Mouse (Mus musculus): ENCODE data around the gene Tap1. TPM values are rescaled to one million over a fixed set of nuclear protein-coding genes. Genes with fewer than 3 reads are reported as not detected.

Gene Tap1
- polyA plus RNA-seq, 1 experiment from 2014 or later: 2.3 TPM

DNA sequence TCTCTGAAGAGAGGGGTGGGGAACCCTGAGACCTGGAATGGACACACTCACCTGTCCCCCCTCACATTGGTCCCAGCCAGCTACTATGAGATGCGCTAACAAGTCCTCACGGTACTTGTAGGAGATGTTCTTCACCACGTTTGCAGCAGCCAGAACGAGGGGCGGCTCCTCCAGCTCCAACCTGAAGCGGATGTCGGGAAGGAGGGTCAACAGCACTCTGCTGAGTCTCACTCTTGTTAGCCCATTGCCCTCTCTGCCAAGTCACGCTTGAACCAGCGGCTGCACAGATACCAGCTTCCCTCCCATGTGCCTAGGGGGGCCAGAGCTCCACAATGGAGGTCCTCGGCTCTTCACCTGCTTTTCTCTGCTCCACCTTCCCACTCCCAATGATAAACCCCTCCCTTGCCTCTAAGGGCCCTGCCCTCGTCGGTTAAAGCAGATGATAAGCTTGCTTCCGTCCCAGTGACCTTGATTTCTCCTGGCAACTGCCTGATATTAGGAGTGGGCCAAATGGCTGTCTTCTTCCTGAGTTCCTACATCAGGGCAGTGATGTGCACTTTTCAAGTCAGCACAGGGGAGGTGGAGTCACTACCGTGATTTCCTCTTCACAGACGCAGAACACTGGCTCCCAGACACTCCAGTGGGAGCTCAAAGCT lies 3.7 kb upstream of the Tap1 start:
- 52% methylated on average over 15 of the region's 15 CpGs for WGBS (ENCODE audit: insufficient replicate concordance)
- Histone ChIP-seq H3K27me3 (replicated peaks) (peaks cover 53% of the 10 kb centered on the region), H3K9ac (no peak overlapping the region), H3K4me1 (peaks cover 25% of the 10 kb centered on the region), H3K36me3 (no peaks in the 10 kb centered on the region), H3K4me3 (no peak overlapping the region), H3K4me2 (no peak overlapping the region), H3K27ac (no peak overlapping the region), H3K9me3 (replicated peaks) (no peaks in the 10 kb centered on the region)
- ATAC-seq: no peak

DNA sequence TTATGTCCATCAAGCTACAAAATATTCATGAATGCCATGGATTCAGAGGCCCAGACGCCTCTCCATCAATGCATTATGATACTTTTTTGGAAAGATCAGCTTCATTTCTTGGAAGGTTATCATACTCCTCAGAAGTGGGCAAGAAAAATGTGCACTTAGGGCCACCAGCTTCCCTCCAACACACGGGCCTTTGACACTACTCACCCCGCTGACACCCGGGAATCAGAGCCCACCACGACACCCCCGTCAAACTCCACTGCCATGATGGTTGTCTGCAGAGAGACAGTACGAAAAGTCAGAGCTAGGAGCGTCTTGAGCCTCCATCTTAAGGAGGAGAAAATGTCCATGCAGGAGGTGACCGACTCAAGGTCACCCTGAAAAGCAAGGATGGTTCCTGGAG lies 1.8 kb upstream of the Tap1 start:
- Histone ChIP-seq H3K4me3 (no peak overlapping the region), H3K27ac (no peak overlapping the region), H3K4me2 (no peak overlapping the region), H3K4me1 (peaks cover 25% of the 10 kb centered on the region), H3K9me3 (replicated peaks) (no peaks in the 10 kb centered on the region), H3K9ac (no peak overlapping the region), H3K36me3 (no peaks in the 10 kb centered on the region), H3K27me3 (replicated peaks) (peaks cover 71% of the 10 kb centered on the region)
- 75% methylated on average over 9 of the region's 9 CpGs for WGBS (ENCODE audit: insufficient replicate concordance)
- ATAC-seq: no peak

DNA sequence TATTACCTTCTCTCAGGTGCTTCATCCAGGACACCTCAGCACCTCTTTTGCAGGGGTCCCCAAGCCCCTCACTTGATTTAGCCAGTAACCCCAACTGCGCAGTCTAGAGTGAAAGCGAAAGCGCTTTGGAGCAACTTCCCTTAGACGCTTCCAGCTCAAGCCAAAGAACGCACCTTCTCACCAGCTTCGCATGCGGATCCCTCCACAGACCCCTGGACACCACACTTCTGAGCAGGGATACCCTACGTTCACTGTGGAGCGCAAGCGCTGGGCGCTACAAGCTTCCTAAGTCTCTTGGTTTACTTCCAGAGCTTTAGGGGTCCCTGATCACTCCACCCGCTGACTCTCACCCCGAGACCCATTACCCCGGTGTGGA lies 480 bp upstream of the Tap1 start:
- H3K4me3 ChIP-seq: peak overlapping the region; percentile 60
- H3K9ac ChIP-seq: peak overlapping the region; percentile 62
- no peaks in the 10 kb centered on the region for H3K36me3 ChIP-seq
- peak; percentile 19; the same call in 1 of the 2 replicates for ATAC-seq
- H3K4me1 ChIP-seq: peaks cover 25% of the 10 kb centered on the region
- peaks cover 85% of the 10 kb centered on the region for H3K27me3 ChIP-seq (replicated peaks)
- no peaks in the 10 kb centered on the region for H3K9me3 ChIP-seq (replicated peaks)
- peak overlapping the region; percentile 88 for H3K4me2 ChIP-seq
- 4% methylated on average over 14 of the region's 14 CpGs for whole genome bisulfite sequencing (ENCODE audit: insufficient replicate concordance)
- no peak overlapping the region for H3K27ac ChIP-seq

DNA sequence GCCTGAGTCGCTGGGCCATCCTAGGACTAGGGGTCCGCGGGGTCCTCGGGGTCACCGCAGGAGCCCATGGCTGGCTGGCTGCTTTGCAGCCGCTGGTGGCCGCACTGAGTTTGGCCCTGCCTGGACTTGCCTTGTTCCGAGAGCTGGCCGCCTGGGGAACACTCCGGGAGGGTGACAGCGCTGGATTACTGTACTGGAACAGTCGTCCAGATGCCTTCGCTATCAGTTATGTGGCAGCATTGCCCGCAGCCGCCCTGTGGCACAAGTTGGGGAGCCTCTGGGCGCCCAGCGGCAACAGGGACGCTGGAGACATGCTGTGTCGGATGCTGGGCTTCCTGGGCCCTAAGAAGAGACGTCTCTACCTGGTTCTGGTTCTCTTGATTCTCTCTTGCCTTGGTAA lies 657 bp downstream of the Tap1 start:
- Histone ChIP-seq H3K27me3 (replicated peaks) (peaks cover 96% of the 10 kb centered on the region), H3K9me3 (replicated peaks) (no peaks in the 10 kb centered on the region), H3K4me1 (peaks cover 25% of the 10 kb centered on the region), H3K4me3 (peak overlapping the region; percentile 60), H3K9ac (peak overlapping the region; percentile 62), H3K36me3 (no peaks in the 10 kb centered on the region), H3K27ac (no peak overlapping the region), H3K4me2 (peak overlapping the region; percentile 88)
- ATAC-seq: peak; percentile 6; the same call in 1 of the 2 replicates
- WGBS (ENCODE audit: insufficient replicate concordance): 2% methylated on average over 20 of the region's 20 CpGs

DNA sequence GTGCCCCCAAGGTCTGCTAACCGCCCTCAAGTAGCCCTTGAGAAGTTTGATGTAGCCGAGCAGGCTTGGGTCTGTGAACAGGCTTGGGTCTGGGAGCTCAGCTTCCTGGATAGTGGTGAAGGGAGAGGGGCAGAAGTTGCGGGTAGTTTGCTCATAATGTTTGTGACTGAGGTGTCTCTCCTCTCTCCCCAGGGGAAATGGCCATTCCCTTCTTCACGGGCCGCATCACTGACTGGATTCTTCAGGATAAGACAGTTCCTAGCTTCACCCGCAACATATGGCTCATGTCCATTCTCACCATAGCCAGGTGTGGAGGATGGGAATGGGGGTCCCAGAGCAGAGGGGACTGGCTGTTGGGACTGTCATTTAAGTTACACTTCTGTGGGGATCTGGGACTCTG lies 1.6 kb downstream of the Tap1 start:
- ATAC-seq: no peak
- 58% methylated on average over 6 of the region's 6 CpGs for WGBS (ENCODE audit: insufficient replicate concordance)
- no peaks in the 10 kb centered on the region for H3K9me3 ChIP-seq (replicated peaks)
- H3K27me3 ChIP-seq (replicated peaks): peaks cover 98% of the 10 kb centered on the region
- no peak overlapping the region for H3K9ac ChIP-seq
- H3K36me3 ChIP-seq: no peaks in the 10 kb centered on the region
- no peak overlapping the region for H3K4me3 ChIP-seq
- H3K4me1 ChIP-seq: peaks cover 22% of the 10 kb centered on the region
- H3K4me2 ChIP-seq: no peak overlapping the region
- H3K27ac ChIP-seq: no peak overlapping the region

DNA sequence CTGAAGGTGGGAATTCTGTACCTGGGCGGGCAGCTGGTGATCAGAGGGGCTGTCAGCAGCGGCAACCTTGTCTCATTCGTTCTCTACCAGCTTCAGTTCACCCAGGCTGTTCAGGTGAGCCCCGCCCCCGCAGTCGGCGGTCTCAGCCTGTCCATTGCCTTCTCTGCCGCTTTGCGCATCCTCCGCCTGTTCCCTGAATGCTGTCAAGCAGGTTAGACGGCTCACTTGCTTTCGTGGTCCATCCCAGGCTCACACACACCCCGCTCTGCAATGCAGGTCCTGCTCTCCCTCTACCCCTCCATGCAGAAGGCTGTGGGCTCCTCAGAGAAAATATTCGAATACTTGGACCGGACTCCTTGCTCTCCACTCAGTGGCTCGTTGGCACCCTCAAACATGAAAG lies 5.5 kb downstream of the Tap1 start:
- Histone ChIP-seq H3K9me3 (replicated peaks) (no peaks in the 10 kb centered on the region), H3K27me3 (replicated peaks) (peaks cover 98% of the 10 kb centered on the region), H3K4me2 (no peak overlapping the region), H3K36me3 (no peaks in the 10 kb centered on the region), H3K4me3 (no peak overlapping the region), H3K27ac (no peak overlapping the region), H3K9ac (no peak overlapping the region), H3K4me1 (peaks cover 22% of the 10 kb centered on the region)
- no peak for ATAC-seq
- 23% methylated on average over 16 of the region's 16 CpGs for WGBS (ENCODE audit: insufficient replicate concordance)

DNA sequence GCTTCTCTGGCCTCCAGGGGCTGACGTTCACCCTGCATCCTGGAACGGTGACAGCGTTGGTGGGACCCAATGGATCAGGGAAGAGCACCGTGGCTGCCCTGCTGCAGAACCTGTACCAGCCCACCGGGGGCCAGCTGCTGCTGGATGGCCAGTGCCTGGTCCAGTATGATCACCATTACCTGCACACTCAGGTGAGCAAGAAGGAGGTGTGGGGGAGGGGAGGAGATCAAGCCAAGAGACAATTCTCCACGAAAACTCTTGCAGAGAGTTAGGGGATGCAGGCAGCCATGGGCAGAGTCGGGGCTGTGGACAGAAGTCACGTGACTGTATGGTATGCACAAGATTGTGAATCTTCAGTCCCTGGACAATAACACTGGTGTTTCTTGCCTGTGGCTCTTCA lies 6.1 kb downstream of the Tap1 start:
- no peak overlapping the region for H3K9ac ChIP-seq
- H3K4me1 ChIP-seq: peaks cover 23% of the 10 kb centered on the region
- H3K4me3 ChIP-seq: no peak overlapping the region
- H3K27ac ChIP-seq: no peak overlapping the region
- H3K27me3 ChIP-seq (replicated peaks): peaks cover 98% of the 10 kb centered on the region
- H3K36me3 ChIP-seq: no peaks in the 10 kb centered on the region
- H3K4me2 ChIP-seq: no peak overlapping the region
- H3K9me3 ChIP-seq (replicated peaks): no peaks in the 10 kb centered on the region
- no peak for ATAC-seq
- 41% methylated on average over 8 of the region's 8 CpGs for WGBS (ENCODE audit: insufficient replicate concordance)

DNA sequence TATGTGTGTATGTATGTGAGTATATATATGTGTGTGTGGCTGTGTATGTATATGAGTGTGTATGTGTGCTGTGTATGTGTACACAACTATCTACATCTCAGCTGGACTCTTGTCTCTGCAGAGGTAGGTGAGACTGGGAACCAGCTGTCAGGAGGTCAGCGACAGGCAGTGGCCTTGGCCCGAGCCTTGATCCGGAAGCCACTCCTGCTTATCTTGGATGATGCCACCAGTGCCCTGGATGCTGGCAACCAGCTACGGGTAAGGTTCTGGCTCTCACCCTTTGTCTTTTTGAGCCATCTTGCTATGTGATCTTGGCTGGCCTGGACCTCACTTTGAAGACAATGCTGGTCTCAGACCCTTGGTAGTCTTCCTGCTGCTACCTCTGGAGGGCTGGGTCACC lies 7.4 kb downstream of the Tap1 start:
- no peaks in the 10 kb centered on the region for H3K36me3 ChIP-seq
- H3K4me1 ChIP-seq: peaks cover 25% of the 10 kb centered on the region
- no peak overlapping the region for H3K27ac ChIP-seq
- WGBS (ENCODE audit: insufficient replicate concordance): 77% methylated on average over 4 of the region's 4 CpGs
- H3K4me2 ChIP-seq: no peak overlapping the region
- H3K9me3 ChIP-seq (replicated peaks): no peaks in the 10 kb centered on the region
- H3K27me3 ChIP-seq (replicated peaks): peaks cover 98% of the 10 kb centered on the region
- no peak for ATAC-seq
- H3K9ac ChIP-seq: no peak overlapping the region
- no peak overlapping the region for H3K4me3 ChIP-seq

DNA sequence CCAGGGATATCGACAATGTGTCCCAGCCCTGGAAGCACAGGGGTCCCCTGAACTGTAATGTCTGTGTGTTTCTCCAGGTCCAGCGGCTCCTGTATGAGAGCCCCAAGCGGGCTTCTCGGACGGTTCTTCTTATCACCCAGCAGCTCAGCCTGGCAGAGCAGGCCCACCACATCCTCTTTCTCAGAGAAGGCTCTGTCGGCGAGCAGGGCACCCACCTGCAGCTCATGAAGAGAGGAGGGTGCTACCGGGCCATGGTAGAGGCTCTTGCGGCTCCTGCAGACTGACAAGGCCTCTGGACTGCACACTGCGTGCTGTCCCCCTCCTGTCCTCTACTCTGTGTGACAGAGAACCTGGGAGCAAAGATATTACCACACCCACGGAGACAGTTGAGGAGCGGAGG lies 9.1 kb downstream of the Tap1 start:
- ATAC-seq: no peak
- Histone ChIP-seq H3K36me3 (no peaks in the 10 kb centered on the region), H3K4me3 (no peak overlapping the region), H3K27me3 (replicated peaks) (peaks cover 92% of the 10 kb centered on the region), H3K9me3 (replicated peaks) (no peaks in the 10 kb centered on the region), H3K4me1 (peaks cover 25% of the 10 kb centered on the region), H3K4me2 (0 out of 2 replicates have a peak overlapping the region, but pooled peaks have one; percentile 64), H3K27ac (no peak overlapping the region), H3K9ac (no peak overlapping the region)
- WGBS (ENCODE audit: insufficient replicate concordance): 14% methylated on average over 12 of the region's 12 CpGs

DNA sequence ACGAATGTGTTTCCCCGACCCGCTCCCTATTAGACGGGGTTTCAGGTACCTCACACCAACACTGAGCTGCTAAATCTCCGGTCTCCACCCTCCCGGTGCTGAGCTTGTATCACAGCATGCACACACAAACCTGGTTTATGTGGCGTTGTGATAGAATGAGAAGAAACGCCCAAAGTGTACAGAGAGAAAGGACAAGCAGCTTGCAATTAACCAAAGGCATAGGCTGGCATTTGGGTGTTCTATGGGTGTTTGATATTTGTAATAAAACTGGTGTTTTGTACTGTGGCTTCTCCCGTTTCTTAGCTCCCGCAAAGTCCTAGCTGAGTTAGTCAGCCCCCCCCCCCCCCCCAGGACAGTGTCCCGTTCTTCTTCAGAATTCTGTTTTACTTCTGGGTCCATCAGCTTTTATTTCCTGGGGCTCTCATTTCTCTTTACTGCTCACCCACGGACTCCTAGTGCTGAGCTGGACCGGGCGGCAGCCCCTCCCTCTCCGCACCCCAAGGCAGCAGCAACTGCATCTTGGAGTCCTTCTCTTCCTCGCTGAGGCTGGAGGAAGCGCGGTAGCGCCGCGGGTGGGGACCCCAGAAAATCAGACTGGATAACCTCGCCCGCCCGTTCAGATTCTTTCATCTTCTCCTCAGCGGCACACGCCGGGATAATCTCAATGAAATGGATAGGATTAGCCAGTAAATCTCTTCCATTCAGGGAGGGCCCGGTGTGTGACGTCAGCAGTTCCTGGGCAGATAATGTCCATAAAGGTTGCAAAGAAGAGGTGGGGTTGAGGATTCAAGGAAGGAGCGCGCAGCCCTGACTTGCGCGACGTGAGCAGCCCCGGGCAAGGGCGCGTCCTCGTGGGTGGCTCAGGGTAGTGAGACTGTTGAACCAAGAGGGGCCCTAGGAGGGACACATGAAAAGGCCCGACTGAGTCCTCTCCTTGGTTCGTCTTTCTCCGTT lies 9.9 kb downstream of the Tap1 start, which contains the start of gene Psmb8:
Gene Psmb8 (plus strand): TSS at position 781 of the 954 bp plus-strand sequence.
- no peak within 1 kb of the TSS for H3K27ac ChIP-seq
- WGBS (ENCODE audit: insufficient replicate concordance): 5% methylated on average over 41 of the region's 41 CpGs
- no peaks in the 10 kb centered on the region for H3K9me3 ChIP-seq (replicated peaks)
- no peaks in the 10 kb centered on the region for H3K36me3 ChIP-seq
- peaks cover 88% of the 10 kb centered on the region for H3K27me3 ChIP-seq (replicated peaks)
- peak within 1 kb of the TSS; percentile 64 for H3K4me2 ChIP-seq
- H3K4me3 ChIP-seq: peak within 1 kb of the TSS; percentile 55
- peaks cover 25% of the 10 kb centered on the region for H3K4me1 ChIP-seq
- peak within 1 kb of the TSS; percentile 23; the same call in 1 of the 2 replicates for H3K9ac ChIP-seq
- ATAC-seq: 0 out of 2 replicates have a peak, but pooled peaks have one; percentile 50

DNA sequence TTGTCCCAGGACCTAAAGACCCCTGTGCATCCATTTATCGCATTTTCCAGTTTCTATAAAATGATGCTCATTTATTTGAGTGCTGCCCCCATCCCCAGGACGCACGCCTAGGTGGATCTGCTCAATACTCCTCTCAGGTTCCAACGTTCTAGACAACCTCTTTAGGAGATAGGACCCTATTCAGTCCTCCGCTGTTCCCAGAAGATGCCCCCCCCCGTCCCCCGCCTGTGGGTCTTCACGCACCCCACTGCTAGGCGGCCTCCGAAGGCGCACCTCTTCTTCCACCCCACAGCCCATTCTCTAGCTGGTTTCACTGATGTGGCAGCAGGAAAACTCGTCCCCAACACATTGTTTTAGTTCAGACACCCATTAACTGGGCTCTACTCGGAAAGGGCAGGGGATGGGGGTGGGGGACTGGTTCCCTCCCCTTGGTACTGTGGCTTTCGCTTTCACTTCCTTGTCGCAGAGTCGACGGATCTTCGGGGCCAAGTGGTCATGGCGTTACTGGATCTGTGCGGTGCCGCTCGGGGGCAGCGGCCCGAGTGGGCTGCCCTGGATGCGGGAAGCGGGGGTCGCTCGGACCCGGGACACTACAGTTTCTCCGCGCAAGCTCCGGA lies 10.7 kb downstream of the Tap1 start:
- peak overlapping the region; percentile 23; the same call in 1 of the 2 replicates for H3K9ac ChIP-seq
- WGBS (ENCODE audit: insufficient replicate concordance): 2% methylated on average over 32 of the region's 32 CpGs
- peak overlapping the region; percentile 64 for H3K4me2 ChIP-seq
- H3K27ac ChIP-seq: no peak overlapping the region
- peaks cover 80% of the 10 kb centered on the region for H3K27me3 ChIP-seq (replicated peaks)
- ATAC-seq: peak; percentile 12; the same call in 1 of the 2 replicates
- no peaks in the 10 kb centered on the region for H3K9me3 ChIP-seq (replicated peaks)
- peak overlapping the region; percentile 55 for H3K4me3 ChIP-seq
- no peaks in the 10 kb centered on the region for H3K36me3 ChIP-seq
- H3K4me1 ChIP-seq: peaks cover 25% of the 10 kb centered on the region

DNA sequence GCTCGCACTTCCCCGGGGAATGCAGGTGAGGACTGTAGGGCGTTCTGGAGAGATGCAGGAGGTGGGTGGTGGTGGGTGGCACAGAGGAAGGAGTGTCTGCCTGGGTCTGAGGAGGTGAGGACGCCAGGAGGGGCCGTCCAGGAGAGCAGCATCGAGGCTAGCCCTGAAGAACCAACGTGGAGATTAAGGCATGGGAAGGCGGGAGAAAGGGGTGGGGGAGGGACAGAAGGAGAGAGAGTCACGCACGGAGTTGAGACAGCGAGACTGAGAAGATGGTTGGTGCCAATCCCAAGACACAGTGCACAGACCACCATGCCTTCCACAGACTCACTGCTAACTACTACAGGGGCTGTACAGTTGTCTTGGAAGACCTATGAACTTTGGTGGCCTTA lies 11.2 kb downstream of the Tap1 start:
- no peak for ATAC-seq
- Histone ChIP-seq H3K4me1 (peaks cover 26% of the 10 kb centered on the region), H3K9me3 (replicated peaks) (no peaks in the 10 kb centered on the region), H3K4me2 (peak overlapping the region; percentile 64), H3K9ac (peak overlapping the region; percentile 23; the same call in 1 of the 2 replicates), H3K27me3 (replicated peaks) (peaks cover 76% of the 10 kb centered on the region), H3K36me3 (no peaks in the 10 kb centered on the region), H3K27ac (no peak overlapping the region), H3K4me3 (peak overlapping the region; percentile 55)
- 8% methylated on average over 11 of the region's 11 CpGs for WGBS (ENCODE audit: insufficient replicate concordance)
